Mouse (Mus musculus): Measurements from ENCODE around the gene Zbtb16.

Zbtb16 gene

DNA sequence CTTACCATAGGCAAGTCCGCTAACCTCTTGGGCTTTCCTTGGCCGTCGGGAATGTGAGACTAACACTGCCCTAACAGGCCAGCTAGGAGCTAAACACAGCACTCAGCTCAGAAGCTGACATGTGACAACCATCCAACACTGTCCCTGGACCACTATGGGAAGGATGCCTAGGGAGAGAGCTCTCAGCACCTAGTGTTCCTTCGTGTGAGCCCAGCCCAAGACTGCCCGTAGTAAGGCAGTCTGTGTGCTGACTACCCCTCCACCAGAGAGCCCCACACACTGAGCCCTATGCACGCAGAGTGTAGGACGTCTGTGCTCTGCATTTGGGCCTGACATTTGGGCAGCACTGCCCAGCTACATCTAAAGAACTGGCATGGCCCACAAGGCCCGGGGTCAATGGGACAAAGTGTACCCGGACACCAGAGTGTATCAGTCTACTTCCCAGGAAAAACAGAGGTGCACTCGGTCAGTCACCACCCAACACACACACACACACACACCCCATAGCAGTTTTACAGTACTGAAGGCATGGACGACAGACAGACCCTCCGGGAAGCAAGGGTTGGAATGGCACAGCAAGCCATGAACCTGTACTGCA lies 11.4 kb downstream of the Zbtb16 start:
- DNase-seq, result no peak

GRCm38 (mm10) chr9:48823851-48824250 lies 12.2 kb downstream of the Zbtb16 start:
- DNase-seq, result no peak

- DNase-seq, result no peak
These were observed 12.7 kb downstream of the Zbtb16 start for GRCm38 (mm10) chr9:48823319-48823705.

DNA sequence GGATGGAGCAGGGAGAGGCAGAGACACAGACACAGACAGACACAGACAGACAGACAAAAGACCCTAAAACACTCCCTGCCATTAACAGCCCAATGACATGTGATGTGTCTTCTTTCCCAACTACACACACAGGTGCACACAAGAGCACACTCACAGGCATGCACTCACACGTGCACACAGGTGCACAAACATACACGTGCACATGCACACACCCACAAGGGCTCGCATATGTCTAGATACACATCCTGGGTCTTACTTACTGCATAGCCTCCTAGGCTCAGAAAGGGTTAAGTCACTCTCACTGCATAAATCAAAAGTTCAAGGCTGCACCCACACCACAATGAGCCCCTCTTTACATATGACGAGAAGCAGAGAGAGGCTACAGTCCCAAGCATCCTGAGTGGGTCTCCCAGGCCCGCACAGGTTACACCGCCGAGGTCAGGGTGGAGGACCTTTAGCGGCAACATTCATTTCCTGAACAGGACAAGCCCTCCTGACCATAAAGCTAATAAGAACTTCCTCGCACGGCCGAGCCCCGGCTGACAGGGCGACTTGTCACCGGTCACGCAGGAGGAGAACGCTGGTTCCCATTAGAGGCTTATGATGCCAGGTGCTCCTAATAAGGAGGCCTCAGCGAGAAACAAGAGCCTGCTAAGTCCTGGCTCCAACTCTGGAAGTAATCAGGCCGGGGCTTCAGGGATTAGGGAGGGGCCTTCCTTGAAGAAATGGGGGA lies 13.3 kb downstream of the Zbtb16 start:
- DNase-seq, result no peak

DNA sequence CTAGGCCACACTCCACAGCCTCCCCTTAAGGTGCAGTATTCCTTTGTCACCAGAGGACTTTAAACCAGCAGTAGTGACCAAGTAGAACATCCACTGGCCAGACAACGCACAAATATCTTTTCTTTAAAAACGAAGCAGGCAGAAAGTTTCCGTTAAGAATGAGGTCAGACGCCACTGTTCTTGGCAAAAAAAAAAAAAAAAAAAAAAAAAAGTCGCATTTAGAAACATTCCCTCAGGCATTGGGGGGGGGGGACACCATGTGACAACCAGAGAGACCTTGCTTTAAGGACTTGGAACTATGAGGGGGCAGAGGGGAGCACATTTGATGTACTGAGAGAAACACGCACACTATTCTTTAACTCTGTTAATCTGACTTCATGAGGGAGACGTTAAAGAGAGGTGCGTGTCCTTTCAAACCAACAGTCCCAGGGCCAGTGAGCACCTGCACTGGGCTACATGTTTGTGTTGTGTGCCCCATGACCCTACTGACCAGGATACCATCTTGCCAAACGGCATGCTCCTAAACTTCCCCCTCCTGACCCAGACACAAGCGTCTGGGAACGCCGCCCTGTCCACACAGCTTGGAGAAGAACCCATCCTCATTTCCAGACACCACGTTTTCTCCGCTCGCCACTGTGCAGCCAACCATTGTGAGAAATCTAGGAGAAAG lies 14.0 kb downstream of the Zbtb16 start:
- no peak for DNase-seq

DNA sequence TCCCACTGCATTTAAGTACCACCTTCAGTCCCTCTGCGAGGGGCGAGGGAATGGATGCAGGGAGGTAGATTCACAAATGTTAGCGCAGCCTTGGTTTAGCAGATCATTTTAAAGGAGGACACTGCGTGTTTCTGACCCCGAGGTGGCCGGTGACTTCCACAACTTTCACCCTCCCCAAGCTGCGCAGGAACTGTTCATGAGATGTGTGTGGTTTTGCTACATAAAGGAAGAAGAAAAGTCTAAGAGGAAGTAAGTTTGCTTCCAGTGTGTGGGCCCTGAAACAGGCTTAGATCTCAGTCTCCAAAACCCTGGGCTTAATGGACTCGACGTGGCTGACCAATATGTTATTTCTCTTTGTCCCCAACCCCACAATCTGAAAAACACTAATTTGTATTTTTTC lies 14.6 kb downstream of the Zbtb16 start:
- no peak for DNase-seq

DNA sequence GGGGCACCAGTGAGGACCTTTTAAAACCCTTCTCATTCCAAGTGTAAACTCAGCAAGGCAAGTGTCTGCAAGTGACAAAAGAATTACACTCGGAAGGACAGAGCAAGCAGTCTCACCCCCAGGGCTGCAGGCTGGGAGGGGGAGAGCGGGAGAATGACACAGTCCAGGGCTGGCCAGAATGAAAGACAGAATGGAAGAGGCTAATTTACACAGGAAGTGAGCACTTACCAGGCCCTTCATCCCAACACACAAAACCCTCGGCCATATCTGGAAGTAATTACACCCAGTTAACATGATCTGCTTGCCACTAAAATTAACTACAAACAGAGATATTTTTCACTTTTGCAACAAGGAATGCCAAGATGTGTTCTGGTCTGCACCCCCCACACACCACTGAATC lies 15.2 kb downstream of the Zbtb16 start:
- no peak for DNase-seq

DNA sequence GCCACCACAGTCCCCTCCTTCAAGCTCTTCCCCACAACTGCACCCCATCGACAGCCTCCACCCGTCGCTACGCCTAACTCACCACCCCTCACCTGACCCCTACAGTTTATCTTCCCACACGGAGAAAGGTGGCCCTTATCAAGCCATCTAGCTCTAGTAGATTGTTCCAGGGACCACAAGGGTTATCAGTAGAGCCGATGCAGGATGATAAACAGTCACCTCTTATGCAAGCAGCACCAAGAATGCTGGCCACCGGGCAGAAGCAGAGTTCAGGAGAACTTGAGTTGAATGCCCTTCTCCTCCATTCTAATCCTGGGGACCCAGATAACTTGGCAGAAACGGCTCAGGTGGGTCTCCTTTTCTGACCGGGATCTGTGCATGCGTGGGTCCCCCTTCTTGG lies 16.3 kb downstream of the Zbtb16 start:
- no peak for DNase-seq

- no peak for DNase-seq
These were observed 16.9 kb downstream of the Zbtb16 start for GRCm38 (mm10) chr9:48819137-48819536.

GRCm38 (mm10) chr9:48817907-48818306 lies 18.1 kb downstream of the Zbtb16 start:
- no peak for DNase-seq

GRCm38 (mm10) chr9:48817399-48817793 lies 18.6 kb downstream of the Zbtb16 start:
- peak; percentile 26 for DNase-seq

DNA sequence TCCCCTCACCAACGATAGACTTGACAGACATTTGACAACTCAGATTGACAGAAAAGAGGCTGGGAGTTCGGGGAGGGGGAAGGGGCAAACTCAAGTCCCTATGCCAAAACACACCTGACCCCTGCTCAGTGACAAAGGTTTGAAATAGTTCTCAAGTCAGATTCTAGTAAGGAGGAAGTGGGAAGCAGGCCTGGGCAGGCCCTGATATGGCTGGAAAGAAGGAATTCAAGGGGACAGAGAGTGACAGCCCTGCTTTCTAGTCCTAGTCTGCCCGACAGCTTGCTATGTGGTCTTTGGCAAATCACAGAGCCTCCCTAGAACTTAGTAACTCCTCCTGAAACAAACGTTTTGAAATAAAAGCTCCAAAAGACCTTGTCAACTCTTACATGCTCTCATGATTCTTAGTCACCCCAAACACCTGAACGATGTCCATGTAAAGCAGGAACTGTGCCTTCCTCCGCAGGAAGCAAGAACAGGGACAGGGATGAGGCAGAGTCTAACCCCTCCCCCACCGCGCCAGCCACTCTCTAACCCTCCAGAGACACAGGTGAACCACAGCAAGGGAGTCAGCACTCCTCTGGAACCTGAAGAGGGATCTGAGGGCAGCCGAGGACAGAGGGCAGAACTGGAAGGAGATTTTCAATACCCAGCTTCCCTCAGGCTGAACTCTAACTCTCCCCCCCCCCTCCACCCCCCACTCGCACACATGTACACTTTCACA lies 19.2 kb downstream of the Zbtb16 start:
- no peak for DNase-seq

DNA sequence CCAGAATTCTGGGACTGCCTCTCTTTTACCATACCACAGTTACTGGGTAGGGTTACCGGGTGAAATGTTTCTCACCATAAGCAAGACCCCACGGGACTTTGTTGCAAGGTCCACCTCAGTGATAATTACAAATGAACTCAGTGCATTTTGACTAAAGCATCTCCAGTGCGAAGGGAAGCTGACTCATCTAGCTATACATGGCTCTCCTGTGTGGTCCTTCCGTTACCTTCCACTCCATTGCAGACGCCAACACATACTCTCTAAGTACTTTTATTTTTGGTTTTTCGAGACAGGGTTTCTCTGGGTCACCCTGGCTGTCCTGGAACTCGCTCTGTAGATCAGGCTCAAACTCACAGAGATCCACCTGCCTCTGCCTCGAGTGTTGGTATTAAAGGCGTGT lies 19.9 kb downstream of the Zbtb16 start:
- no peak for DNase-seq

DNA sequence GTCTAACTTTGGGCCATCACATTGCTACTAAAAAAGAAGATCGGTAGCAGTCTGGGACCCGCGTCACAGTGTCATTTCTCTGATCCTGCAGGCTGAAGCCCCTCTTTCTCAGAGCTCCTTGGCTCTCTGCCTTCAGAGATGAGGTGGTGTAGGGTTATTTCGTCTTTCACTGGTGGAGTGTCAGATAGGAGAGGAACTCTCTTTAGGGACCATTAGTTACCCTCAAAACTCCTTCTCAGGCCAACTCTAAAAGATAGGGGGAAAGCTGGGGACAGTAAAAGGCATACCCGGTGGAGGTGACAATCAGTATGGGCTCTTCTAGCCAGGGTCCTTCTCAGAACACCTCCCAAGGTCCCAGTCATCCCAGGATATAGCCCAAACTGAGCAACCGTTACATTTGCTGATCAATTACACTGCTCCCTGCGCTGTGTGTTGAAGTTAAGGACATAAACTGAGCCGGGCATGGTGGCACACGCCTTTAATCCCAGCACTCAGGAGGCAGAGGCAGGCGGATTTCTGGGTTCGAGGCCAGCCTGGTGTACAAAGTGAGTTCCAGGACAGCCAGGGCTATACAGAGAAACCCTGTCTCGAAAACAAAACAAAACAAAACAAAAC lies 21.0 kb downstream of the Zbtb16 start:
- DNase-seq, result no peak

DNA sequence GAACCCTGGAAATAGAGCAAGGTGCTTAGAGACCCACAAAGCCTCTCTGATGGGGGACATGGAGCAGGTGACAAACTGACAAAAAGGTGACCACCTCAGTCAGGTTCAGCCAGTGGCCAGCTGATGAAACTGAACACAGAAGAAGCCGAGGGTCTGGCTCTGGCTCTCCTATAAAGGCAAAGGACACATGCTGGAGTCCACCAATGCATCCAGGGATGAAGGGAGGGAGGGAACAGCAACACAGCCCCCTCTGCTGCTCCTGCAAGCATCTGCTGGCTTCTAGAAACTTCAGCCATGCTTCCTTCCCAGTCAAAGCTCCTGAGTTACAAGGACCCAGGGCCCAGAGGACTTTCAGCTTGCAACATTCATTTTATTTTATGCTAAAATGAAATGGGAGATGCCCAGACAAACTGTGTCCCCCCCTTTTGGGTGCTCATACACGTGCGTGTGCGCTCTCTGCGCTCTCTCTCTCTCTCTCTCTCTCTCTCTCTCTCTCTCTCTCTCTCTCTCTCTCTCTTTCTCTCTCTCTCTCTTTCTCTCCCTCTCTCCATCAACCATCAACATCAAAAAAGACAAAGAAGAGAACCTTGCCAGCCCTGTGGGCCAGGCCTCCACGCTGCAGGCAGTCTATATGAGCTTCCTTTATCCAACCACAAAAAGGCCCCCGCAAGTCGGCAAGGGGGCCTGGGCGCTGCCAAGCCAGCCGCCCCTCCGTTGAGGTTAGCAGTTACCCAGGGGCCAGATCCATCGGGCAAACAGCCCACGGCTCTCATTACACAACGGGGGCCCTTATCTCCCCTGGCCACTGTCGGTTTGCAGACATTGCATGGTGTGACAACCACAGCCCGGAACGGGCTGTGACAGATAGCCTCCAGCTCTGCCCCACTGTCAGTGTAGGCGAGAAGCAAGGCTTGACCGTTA lies 21.8 kb downstream of the Zbtb16 start:
- DNase-seq, result no peak

DNA sequence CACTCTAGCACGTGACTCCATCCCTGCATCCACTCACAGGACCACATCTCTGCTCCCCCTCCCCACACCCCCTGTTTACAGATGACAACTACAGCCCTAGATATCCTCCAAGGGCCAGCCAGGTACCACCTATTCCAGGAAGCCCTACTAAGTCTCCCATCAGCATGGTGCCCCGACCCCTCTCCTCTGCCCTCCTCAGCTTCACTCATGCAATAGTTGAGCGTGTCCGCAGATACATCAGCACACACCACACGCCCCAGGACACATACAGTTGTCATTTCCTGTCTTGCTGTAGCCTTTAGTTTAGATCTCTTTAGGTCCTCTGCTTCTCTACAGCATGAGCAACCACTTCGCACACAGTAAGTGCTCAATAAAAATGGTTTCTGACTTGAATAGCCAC lies 23.7 kb downstream of the Zbtb16 start:
- DNase-seq, result no peak

- no peak for DNase-seq
These were observed 29.4 kb downstream of the Zbtb16 start for GRCm38 (mm10) chr9:48806591-48806990.

DNA sequence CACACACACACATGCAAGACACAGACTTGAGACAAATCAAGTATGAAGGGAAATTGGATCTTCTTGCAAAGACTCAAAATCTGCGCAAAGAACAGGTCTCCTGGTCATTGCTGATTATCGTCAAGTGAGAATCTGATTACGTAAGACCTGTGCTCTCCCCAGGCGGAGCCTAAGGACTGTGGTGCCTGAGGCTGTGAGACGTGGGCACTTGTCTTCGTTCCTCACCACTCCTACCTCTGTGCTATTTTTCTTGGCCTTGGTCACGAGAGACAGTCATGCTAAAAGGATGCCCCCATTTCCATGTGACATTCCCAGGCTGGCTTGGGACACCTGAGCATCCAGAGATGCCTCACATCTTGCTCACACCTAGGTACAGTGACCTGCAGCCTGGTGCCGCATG lies 30.2 kb downstream of the Zbtb16 start:
- DNase-seq, result no peak

DNA sequence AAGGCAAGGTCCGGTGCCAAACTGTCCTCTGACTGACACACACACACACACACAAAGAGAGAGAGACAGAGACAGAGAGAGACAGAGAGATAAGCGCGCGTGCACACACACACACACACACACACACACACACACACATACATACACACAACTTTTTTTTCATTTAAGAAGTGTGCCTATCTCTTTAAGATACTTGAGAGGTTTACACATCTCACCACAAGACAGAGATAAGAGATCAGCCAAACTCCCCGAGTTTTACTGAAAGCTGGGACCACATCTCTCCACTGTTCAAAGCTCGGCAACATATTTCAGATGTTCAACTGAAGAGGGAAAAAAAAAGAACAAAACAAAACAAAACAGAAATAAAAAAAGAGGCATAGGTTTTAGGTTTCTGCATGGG lies 31.5 kb downstream of the Zbtb16 start:
- no peak for DNase-seq

GRCm38 (mm10) chr9:48803460-48804240 lies 32.4 kb downstream of the Zbtb16 start:
- no peak for DNase-seq

DNA sequence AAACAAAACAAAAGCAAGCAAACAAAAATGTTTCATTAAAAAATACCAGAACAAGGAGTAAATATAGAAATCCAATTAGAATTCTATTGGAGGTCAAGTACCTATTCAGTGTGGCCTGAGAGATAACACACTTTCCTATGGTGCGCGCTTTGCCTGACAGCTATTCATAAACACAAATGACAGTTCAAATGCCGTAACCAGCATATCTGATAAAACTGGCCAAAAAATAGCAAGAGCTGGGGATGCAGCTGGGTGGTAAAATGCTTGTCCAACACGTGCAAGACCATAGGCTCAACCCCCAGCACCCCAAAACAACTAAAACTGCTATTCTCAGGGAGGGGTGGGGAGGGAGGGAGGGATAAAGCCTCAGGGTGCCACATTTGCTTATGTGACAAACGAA lies 33.6 kb downstream of the Zbtb16 start:
- DNase-seq, result no peak

Data from kidney, postnatal 14 days (tissue).